Mouse (Mus musculus) erythroblast, embryonic 14.5 days (primary cell): ENCODE results near the gene Ntrk3.

Experiments
- GATA1 ChIP-seq: IDR thresholded peaks from 2 replicates; pipeline ENCODE4 v1.6.1; 2012; ENCODE audit warnings: low read length, inconsistent platforms, mixed read lengths
- TAL1 ChIP-seq: IDR thresholded peaks from 3 replicates; pipeline ENCODE4 v1.6.1; 2012; ENCODE audit warnings: low read length, inconsistent platforms, mixed read lengths

- TF ChIP-seq GATA1 (no peak), TAL1 (no peak)
Measured at GRCm38 (mm10) chr7:78558503-78558902, 179.3 kb downstream of the Ntrk3 start.
